Mouse (Mus musculus): ENCODE results near the gene Gpr107. TPM values are rescaled to one million over a fixed set of nuclear protein-coding genes. Genes with fewer than 3 reads are reported as not detected.

Gene Gpr107
- polyA plus RNA-seq, 1 experiment, result 34.5 TPM

DNA sequence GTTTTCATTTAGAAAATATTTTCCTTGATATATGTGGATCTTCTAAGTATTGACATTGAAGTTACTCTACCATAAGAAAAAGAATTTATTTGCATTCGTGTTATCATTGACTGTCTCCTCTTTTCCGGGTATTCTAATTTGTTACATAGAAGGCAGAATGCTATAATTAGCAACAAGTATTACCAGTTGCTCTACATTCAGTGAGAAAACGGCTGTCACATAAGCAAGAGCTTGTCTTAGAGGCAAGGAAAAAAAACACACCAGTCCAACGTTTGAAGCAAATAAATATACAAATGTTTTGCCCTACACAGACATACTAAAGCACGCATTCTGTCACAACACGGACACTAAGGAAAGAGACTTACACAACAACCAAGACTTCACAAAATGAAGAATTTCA is 40.4 kb upstream of the Gpr107 start:
- H3K27me3 ChIP-seq (ENCODE audit: control insufficient read depth, insufficient read depth, low read length), result no peaks in the 10 kb centered on the region
- H3K36me3 ChIP-seq (ENCODE audit: control insufficient read depth, insufficient read depth, low read length), result no peaks in the 10 kb centered on the region
- H3K4me3 ChIP-seq (ENCODE audit: control insufficient read depth, low read depth, low read length), result no peak overlapping the region
- H3K4me1 ChIP-seq (ENCODE audit: control insufficient read depth, insufficient read depth, low read length), result no peaks in the 10 kb centered on the region
- no peak overlapping the region for H3K27ac ChIP-seq (ENCODE audit: control insufficient read depth, insufficient read depth, low read depth, low read length)
- TF ChIP-seq POLR2A (IDR thresholded peaks at IDR 0.05; ENCODE audit: control insufficient read depth, low read depth, low read length) (no peak), CTCF (IDR thresholded peaks at IDR 0.05; ENCODE audit: control insufficient read depth, insufficient read depth, insufficient replicate concordance, low read depth, low read length) (no peak)

DNA sequence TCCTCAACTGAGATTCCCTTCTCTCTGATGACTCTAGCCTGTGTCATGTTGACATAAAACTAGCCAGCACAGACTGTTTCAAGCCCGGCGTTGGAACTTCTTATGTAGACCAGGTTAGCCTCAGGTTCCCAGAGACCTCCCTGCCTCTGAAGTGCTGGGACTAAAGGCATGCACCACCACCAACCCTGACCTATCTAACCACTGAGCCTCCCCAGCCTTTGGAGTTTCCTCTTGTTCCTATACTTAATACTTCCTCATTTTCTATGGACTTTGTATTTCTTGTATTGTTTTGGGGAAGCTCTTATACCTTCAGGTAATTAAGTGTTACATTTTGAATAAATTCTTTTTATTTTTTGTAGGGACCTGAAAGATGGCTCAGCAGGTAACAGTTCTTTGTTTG is 37.9 kb upstream of the Gpr107 start:
- Histone ChIP-seq H3K36me3 (ENCODE audit: control insufficient read depth, insufficient read depth, low read length) (no peaks in the 10 kb centered on the region), H3K27ac (ENCODE audit: control insufficient read depth, insufficient read depth, low read depth, low read length) (no peak overlapping the region), H3K27me3 (ENCODE audit: control insufficient read depth, insufficient read depth, low read length) (no peaks in the 10 kb centered on the region), H3K4me1 (ENCODE audit: control insufficient read depth, insufficient read depth, low read length) (no peaks in the 10 kb centered on the region), H3K4me3 (ENCODE audit: control insufficient read depth, low read depth, low read length) (no peak overlapping the region)
- TF ChIP-seq CTCF (IDR thresholded peaks at IDR 0.05; ENCODE audit: control insufficient read depth, insufficient read depth, insufficient replicate concordance, low read depth, low read length), result no peak
- no peak for TF ChIP-seq POLR2A (IDR thresholded peaks at IDR 0.05; ENCODE audit: control insufficient read depth, low read depth, low read length)

DNA sequence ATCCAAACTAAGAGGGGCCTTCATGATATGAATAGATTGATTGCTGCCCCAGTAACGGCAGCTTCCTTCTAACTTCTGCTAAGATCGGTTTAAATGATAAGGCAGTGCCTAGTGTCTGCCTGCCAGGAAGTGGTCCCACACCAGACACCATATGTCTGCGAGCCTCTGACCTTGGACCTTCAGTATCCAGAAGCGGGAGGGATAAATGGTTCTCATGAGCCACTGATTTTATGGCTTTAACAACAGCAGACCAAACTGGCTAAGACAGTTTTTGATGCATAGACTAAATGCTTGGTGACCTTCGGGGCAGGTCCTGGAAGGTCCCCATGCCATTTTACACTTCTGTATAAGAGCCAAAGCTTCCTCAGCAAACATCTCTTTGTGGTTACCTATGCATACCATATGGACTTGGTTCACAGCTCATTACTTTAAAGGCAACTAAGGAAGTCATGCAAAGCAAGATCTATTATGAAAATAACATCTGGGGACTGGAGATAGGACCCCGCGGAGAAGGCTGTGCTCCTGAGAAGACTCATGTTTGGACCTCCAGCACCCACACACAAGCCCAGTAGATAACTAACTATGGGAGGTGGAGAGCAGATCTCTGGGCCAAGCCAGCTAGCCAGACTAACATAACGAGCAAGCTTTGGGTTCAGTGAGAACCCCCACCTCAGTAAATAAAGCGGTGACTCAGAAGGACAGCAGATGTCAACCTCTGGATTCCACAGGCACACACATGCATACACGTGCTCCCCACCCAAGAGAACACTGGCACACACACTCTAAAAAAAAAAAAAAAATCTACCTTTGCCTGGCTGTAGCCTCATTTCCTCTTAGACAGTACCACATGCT is 36.8 kb upstream of the Gpr107 start:
- Histone ChIP-seq H3K27ac (ENCODE audit: control insufficient read depth, insufficient read depth, low read depth, low read length) (no peak overlapping the region), H3K27me3 (ENCODE audit: control insufficient read depth, insufficient read depth, low read length) (no peaks in the 10 kb centered on the region), H3K4me3 (ENCODE audit: control insufficient read depth, low read depth, low read length) (no peak overlapping the region), H3K36me3 (ENCODE audit: control insufficient read depth, insufficient read depth, low read length) (no peaks in the 10 kb centered on the region), H3K4me1 (ENCODE audit: control insufficient read depth, insufficient read depth, low read length) (no peaks in the 10 kb centered on the region)
- no peak for TF ChIP-seq POLR2A (IDR thresholded peaks at IDR 0.05; ENCODE audit: control insufficient read depth, low read depth, low read length)
- no peak for TF ChIP-seq CTCF (IDR thresholded peaks at IDR 0.05; ENCODE audit: control insufficient read depth, insufficient read depth, insufficient replicate concordance, low read depth, low read length)

DNA sequence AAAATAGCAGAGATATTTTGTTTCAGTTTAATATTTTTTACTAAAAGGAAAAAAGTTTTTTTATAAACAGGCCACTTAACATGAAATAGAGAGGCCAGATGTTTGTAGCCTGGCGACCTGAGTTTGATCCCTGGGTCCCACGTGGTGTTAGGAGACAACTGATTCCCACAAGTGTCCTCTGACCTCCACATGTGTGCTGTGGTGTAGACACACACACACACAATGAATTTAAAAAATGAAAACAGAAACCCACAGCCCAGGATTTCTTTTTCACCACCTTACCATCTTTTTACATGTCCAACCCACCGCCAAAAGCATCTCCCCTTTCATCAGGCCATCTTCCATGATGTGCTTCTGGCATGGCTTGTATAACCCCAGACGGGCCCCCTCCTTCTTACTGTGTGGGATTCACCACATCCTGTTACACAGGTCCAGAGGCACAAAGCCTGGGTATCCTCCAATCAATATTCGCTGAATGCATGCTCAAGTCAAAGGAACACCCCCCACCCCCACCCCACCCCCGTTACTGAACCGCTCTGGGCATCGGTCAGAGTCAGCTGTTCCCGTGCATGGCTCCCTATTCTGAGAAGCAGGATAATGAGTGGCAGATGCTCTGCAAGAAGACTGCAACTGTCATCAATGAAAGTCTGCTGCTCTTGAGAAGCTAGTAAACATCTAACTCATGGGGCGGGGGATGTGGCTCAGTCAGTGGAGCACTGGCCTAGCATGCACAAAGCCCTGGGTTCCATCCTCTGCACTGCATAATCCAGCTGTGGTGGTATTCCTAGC is 36.0 kb upstream of the Gpr107 start:
- H3K36me3 ChIP-seq (ENCODE audit: control insufficient read depth, insufficient read depth, low read length), result no peaks in the 10 kb centered on the region
- TF ChIP-seq POLR2A (IDR thresholded peaks at IDR 0.05; ENCODE audit: control insufficient read depth, low read depth, low read length) (no peak), CTCF (IDR thresholded peaks at IDR 0.05; ENCODE audit: control insufficient read depth, insufficient read depth, insufficient replicate concordance, low read depth, low read length) (no peak)
- no peak overlapping the region for H3K4me3 ChIP-seq (ENCODE audit: control insufficient read depth, low read depth, low read length)
- no peaks in the 10 kb centered on the region for H3K27me3 ChIP-seq (ENCODE audit: control insufficient read depth, insufficient read depth, low read length)
- no peak overlapping the region for H3K27ac ChIP-seq (ENCODE audit: control insufficient read depth, insufficient read depth, low read depth, low read length)
- no peaks in the 10 kb centered on the region for H3K4me1 ChIP-seq (ENCODE audit: control insufficient read depth, insufficient read depth, low read length)

DNA sequence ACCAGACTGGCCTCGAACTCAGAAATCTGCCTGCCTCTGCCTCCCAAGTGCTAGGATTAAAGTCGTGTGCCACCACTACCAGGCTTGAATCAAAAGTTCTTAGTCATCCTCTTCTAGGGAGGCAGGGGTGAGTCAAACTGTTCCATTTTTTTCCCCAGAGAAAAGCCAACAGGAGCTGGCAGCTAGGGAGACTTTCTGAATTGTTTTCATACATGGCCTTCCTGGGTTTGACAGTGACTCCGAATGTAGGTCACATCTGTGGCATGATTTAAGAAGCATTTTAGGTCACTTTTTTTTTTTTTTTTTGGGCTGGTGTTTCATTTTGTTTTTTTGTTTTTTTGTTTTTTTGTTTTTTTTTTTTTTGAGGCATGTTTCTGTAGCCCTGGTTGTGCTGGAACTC is 33.9 kb upstream of the Gpr107 start:
- no peaks in the 10 kb centered on the region for H3K4me1 ChIP-seq (ENCODE audit: control insufficient read depth, insufficient read depth, low read length)
- no peak overlapping the region for H3K4me3 ChIP-seq (ENCODE audit: control insufficient read depth, low read depth, low read length)
- H3K36me3 ChIP-seq (ENCODE audit: control insufficient read depth, insufficient read depth, low read length), result no peaks in the 10 kb centered on the region
- H3K27ac ChIP-seq (ENCODE audit: control insufficient read depth, insufficient read depth, low read depth, low read length), result no peak overlapping the region
- no peaks in the 10 kb centered on the region for H3K27me3 ChIP-seq (ENCODE audit: control insufficient read depth, insufficient read depth, low read length)
- no peak for TF ChIP-seq CTCF (IDR thresholded peaks at IDR 0.05; ENCODE audit: control insufficient read depth, insufficient read depth, insufficient replicate concordance, low read depth, low read length)
- no peak for TF ChIP-seq POLR2A (IDR thresholded peaks at IDR 0.05; ENCODE audit: control insufficient read depth, low read depth, low read length)

DNA sequence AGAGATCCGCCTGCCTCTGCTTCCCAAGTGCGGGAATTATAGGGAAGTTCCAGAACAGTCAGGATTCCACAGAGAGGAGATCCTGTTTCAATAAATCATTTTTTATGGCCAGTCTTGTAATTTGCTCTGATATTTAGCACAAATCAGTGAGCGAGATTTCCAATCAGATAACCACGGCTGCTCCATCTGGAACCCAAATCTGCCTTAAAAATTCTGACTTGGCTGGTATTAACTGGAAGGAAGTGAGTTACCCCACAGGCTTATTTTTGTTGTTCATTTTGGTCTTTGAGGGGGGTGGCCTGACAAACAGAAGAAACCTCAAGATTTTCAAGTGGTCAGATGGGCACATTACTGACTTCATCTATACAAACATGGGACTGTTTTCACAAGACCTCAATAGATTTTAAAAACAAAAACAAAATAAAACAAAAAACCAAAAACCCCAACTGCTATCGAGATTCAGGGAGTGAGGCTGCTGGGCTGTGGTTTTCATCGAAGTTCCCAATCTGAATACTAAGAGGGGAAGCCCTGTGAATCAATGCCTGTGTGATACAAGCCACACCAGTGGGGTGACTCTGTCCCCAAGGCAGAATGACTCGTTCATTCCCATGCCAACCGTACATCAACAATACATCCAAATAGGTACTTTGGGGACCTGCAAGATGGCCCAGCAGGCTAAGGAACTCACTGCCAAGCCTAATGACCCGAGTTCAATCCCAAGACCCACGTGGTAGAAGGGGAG is 33.3 kb upstream of the Gpr107 start:
- H3K27ac ChIP-seq (ENCODE audit: control insufficient read depth, insufficient read depth, low read depth, low read length), result no peak overlapping the region
- H3K27me3 ChIP-seq (ENCODE audit: control insufficient read depth, insufficient read depth, low read length), result no peaks in the 10 kb centered on the region
- TF ChIP-seq CTCF (IDR thresholded peaks at IDR 0.05; ENCODE audit: control insufficient read depth, insufficient read depth, insufficient replicate concordance, low read depth, low read length), result no peak
- TF ChIP-seq POLR2A (IDR thresholded peaks at IDR 0.05; ENCODE audit: control insufficient read depth, low read depth, low read length), result no peak

DNA sequence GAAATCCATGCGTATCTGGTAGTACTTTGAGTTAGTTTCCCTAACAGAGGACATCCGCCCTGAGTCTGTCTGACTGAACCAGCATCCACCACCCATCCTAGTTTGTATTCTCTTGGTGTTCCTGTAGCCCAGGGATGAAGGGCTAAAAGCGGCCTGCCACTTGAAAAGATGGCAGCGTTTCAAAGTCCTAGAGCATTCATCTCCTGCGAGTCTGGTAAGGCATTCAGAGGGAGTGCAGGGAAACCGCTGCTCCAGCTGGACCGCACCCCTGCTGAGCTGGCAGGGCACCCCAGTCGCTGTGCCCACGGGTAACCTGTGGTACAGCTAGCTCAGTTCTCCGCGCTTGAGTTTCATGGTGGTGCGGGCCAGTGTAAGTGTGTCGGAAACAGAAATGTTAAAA is 32.3 kb upstream of the Gpr107 start:
- H3K27me3 ChIP-seq (ENCODE audit: control insufficient read depth, insufficient read depth, low read length), result no peaks in the 10 kb centered on the region
- H3K4me1 ChIP-seq (ENCODE audit: control insufficient read depth, insufficient read depth, low read length), result no peaks in the 10 kb centered on the region
- no peak overlapping the region for H3K4me3 ChIP-seq (ENCODE audit: control insufficient read depth, low read depth, low read length)
- TF ChIP-seq CTCF (IDR thresholded peaks at IDR 0.05; ENCODE audit: control insufficient read depth, insufficient read depth, insufficient replicate concordance, low read depth, low read length) (no peak), POLR2A (IDR thresholded peaks at IDR 0.05; ENCODE audit: control insufficient read depth, low read depth, low read length) (no peak)
- H3K36me3 ChIP-seq (ENCODE audit: control insufficient read depth, insufficient read depth, low read length), result no peaks in the 10 kb centered on the region
- no peak overlapping the region for H3K27ac ChIP-seq (ENCODE audit: control insufficient read depth, insufficient read depth, low read depth, low read length)

More for the DNA sequence above, 33.3 kb upstream of the Gpr107 start:
- Histone ChIP-seq H3K4me3 (ENCODE audit: control insufficient read depth, low read depth, low read length) (no peak overlapping the region), H3K36me3 (ENCODE audit: control insufficient read depth, insufficient read depth, low read length) (no peaks in the 10 kb centered on the region), H3K4me1 (ENCODE audit: control insufficient read depth, insufficient read depth, low read length) (no peaks in the 10 kb centered on the region)
